Mouse (Mus musculus) left cerebral cortex, postnatal 36 days (tissue): ENCODE results near the gene Psmb8. TPM values are rescaled to one million over a fixed set of nuclear protein-coding genes. Genes with fewer than 3 reads are reported as not detected.

Experiments used
- DNase-seq, 2 experiments: peaks; one replicate each; pipeline ENCODE4 v3.0.0; 2021 to 2022; ENCODE audit warnings: low spot score in 2 of 2, mixed read lengths in 1 of 2
- intact Hi-C: fragments of 180-260 bp; cut with DNase I; formaldehyde crosslinking; loops from one replicate; pipeline ENCODE4 v1.15.1; 2025
- total RNA-seq, 2 experiments: library from RNA; stranded (reverse); gene quantifications; 2 replicates each; pipeline ENCODE4 v1.2.3; 2021

Gene Psmb8
- total RNA-seq = 1 to 10 TPM; 2.1 to 3.4 TPM

- peak; percentile 72 to 85 for DNase-seq
- intact Hi-C loops = no loop called here
These were observed at the start of gene Psmb8 for GRCm38 (mm10) chr17:34196941-34197894. Gene Psmb8 (plus strand): TSS chr17:34197721.

- intact Hi-C loops = no loop called here
- no peak for DNase-seq
These were observed 44.6 kb upstream of the Psmb8 start, which contains the start of gene H2-DMb1 for GRCm38 (mm10) chr17:34152923-34153322. Gene H2-DMb1 (plus strand): TSS chr17:34153072.

- intact Hi-C loops = no loop called here
- DNase-seq = no peak
These were observed 42.0 kb upstream of the Psmb8 start for GRCm38 (mm10) chr17:34155534-34155933.

- no peak for DNase-seq
- intact Hi-C loops = no loop called here
These were observed 33.2 kb upstream of the Psmb8 start for GRCm38 (mm10) chr17:34164202-34164895.

GRCm38 (mm10) chr17:34165033-34165730, 32.3 kb upstream of the Psmb8 start:
- intact Hi-C loops = loop anchor here (5.0 kb wide), 3 partner anchors 33 to 88 kb away; no protein-coding TSS in a partner anchor
- no peak for DNase-seq

- intact Hi-C loops = loop anchor here (5.0 kb wide), 3 partner anchors 37 to 92 kb away; no protein-coding TSS in a partner anchor
- no peak for DNase-seq
These were observed 28.2 kb upstream of the Psmb8 start for GRCm38 (mm10) chr17:34169279-34169678.

GRCm38 (mm10) chr17:34170487-34170876, 27.0 kb upstream of the Psmb8 start:
- no peak for DNase-seq
- intact Hi-C loops = loop anchor here (1.0 to 2.0 kb wide), 3 partner anchors 34 to 240 kb away; no protein-coding TSS in a partner anchor

- peak; percentile 61 to 77 for DNase-seq
- intact Hi-C loops = loop anchor here (1.0 to 2.0 kb wide), 3 partner anchors 34 to 240 kb away; no protein-coding TSS in a partner anchor
These were observed 26.5 kb upstream of the Psmb8 start for GRCm38 (mm10) chr17:34170877-34171498.

- intact Hi-C loops = no loop called here
- no peak for DNase-seq
These were observed 25.0 kb upstream of the Psmb8 start for GRCm38 (mm10) chr17:34172528-34172927.

- no peak for DNase-seq
- intact Hi-C loops = no loop called here
These were observed 23.4 kb upstream of the Psmb8 start for GRCm38 (mm10) chr17:34174075-34174474.

- no peak for DNase-seq
- intact Hi-C loops = no loop called here
These were observed 20.3 kb upstream of the Psmb8 start for GRCm38 (mm10) chr17:34177179-34177578.

GRCm38 (mm10) chr17:34179019-34179418, 18.5 kb upstream of the Psmb8 start:
- intact Hi-C loops = no loop called here
- no peak for DNase-seq

- intact Hi-C loops = no loop called here
- no peak for DNase-seq
These were observed 17.3 kb upstream of the Psmb8 start for GRCm38 (mm10) chr17:34179913-34180859.

GRCm38 (mm10) chr17:34183564-34184219, 13.8 kb upstream of the Psmb8 start:
- intact Hi-C loops = no loop called here
- DNase-seq = no peak

- no peak for DNase-seq
- intact Hi-C loops = no loop called here
These were observed 12.0 kb upstream of the Psmb8 start for GRCm38 (mm10) chr17:34185526-34185925.

- no peak for DNase-seq
- intact Hi-C loops = no loop called here
These were observed 10.6 kb upstream of the Psmb8 start for GRCm38 (mm10) chr17:34186885-34187260.

- intact Hi-C loops = no loop called here
- peak; percentile 93 for DNase-seq
These were observed 10.1 kb upstream of the Psmb8 start, which contains the start of the genes Tap1 and Psmb9 for GRCm38 (mm10) chr17:34187261-34187916. Gene Tap1 (plus strand): TSS chr17:34187553. Gene Psmb9 (minus strand): TSS chr17:34187764.
